Mouse (Mus musculus) liver, embryonic 11.5 days (tissue): ENCODE measurements around the gene Baz2a. TPM values are rescaled to one million over a fixed set of nuclear protein-coding genes. Genes with fewer than 3 reads are reported as not detected.
A peak's percentile ranks its signal among the peaks of the same experiment; 100 is the strongest.

Source experiments
- ATAC-seq: fragments of 200-750 bp; cut with Nextera tagmentation; replicated peaks from 2 replicates; pipeline ENCODE4 v1.8.0; 2017; ENCODE audit warnings: moderate number of reproducible peaks, mild to moderate bottlenecking, moderate TSS enrichment, moderate library complexity; ENCODE audit not compliant: low FRiP score
- DNase-seq: peaks from one replicate; pipeline ENCODE4 v3.0.0-alpha.2; 2017; ENCODE audit warnings: low spot score
- H3K27ac ChIP-seq: fragments of 300-500 bp; sonication (generic); 2 replicates; pipeline ENCODE4 v1.5.1; 2014; ENCODE audit warnings: mild to moderate bottlenecking, low read depth, low read length, control low read depth
- H3K27me3 ChIP-seq: fragments of 300-500 bp; sonication (generic); replicated peaks from 2 replicates; pipeline ENCODE4 v1.6.1; 2014; ENCODE audit warnings: low read length, mixed read lengths; ENCODE audit not compliant: control insufficient read depth, insufficient read depth
- H3K36me3 ChIP-seq: fragments of 300-500 bp; sonication (generic); 2 replicates; pipeline ENCODE4 v1.6.1; 2014; ENCODE audit warnings: mild to moderate bottlenecking, low read length, moderate library complexity, mixed read lengths; ENCODE audit not compliant: control insufficient read depth, insufficient read depth
- H3K4me1 ChIP-seq: fragments of 300-500 bp; sonication (generic); replicated peaks from 2 replicates; pipeline ENCODE4 v1.6.1; 2014; ENCODE audit warnings: low read length, mixed read lengths; ENCODE audit not compliant: control insufficient read depth, insufficient read depth
- H3K4me2 ChIP-seq: fragments of 300-500 bp; sonication (generic); 2 replicates; pipeline ENCODE4 v1.6.1; 2014; ENCODE audit warnings: mild to moderate bottlenecking, control low read depth, moderate library complexity
- H3K4me3 ChIP-seq: fragments of 300-500 bp; sonication (generic); 2 replicates; pipeline ENCODE4 v1.5.1; 2014; ENCODE audit warnings: low read depth, low read length, control low read depth
- H3K9ac ChIP-seq: fragments of 300-500 bp; sonication (generic); 2 replicates; pipeline ENCODE4 v1.6.1; 2014; ENCODE audit warnings: low read depth, low read length, control low read depth
- H3K9me3 ChIP-seq: fragments of 300-500 bp; sonication (generic); 2 replicates; pipeline ENCODE4 v1.6.1; 2016; ENCODE audit warnings: low read length, inconsistent platforms, mixed read lengths; ENCODE audit not compliant: control insufficient read depth
- WGBS: fragments of 180-500 bp; shearing (Covaris S2); extraction: QIAGEN DNeasy Blood & Tissue Kit; methylation state at CpG from one replicate; pipeline ENCODE4 v1.1.7; 2014; 5-methylcytosine and 5-hydroxymethylcytosine counted together
- polyA plus RNA-seq: library from polyadenylated mRNA; unstranded; fragments of >200 nt; fragmentation: Nextera tagmentation; extraction: Ambion mirVana; gene quantifications from 2 replicates; pipeline ENCODE4 v1.2.1, GENCODE M21; 2014

Gene Baz2a
- 11.1 and 13.0 TPM in 2 replicates for polyA plus RNA-seq

DNA sequence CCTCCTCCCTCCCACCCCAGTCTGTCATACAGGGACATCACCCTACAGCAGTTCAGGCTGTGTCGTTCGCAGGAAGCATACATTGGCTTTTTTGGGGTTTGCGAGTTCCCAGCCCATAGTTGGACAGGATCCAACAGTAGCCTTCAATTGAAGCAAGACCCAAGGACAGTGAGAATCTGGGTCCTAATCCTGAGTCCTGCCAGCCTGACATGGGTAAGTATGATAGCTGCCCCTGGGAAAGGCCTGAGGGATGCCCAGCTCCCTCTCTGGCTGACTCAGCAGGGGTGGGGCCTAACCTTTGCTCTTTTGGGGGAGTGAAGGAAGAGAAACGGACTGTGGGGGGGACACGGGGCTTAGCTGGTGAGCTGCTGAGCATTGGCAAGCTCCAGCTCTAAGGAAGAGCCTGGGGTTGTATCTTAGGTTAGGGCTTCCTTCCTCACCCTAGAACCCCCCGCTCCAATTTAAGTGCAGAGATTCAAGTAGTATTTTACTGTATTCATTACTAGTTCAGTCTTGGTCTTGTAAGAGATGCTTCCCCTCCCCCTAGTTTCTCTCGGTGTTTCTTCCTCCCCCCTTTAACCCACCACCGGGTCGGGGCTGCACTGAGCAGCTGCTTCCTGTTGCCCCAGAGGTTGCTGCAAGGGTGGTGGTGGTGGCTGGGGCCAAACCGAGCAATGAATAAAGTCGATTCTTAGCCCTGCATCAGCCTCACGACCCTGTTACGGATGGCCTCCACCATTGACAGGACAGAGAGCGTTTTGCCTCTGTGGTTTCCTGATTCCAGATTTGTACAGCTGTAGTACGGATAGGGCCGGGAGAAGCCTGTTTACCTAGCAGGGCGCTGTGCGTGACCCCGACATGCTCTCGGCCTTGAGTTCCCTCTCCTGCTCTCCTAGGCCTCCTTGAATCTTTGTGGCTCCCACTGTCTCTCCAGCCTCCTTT is at the start of gene Baz2a:
Baz2a (plus strand) TSS at position 14 of the 942 bp plus-strand sequence.
- Histone ChIP-seq H3K27ac (peak within 1 kb of the TSS; percentile 91), H3K4me3 (peak within 1 kb of the TSS; percentile 88), H3K9ac (peak within 1 kb of the TSS; percentile 76), H3K27me3 (no peaks in the 10 kb centered on the region), H3K4me2 (peak within 1 kb of the TSS; percentile 98), H3K9me3 (no peaks in the 10 kb centered on the region), H3K36me3 (peaks cover 28% of the 10 kb centered on the region), H3K4me1 (peaks cover 57% of the 10 kb centered on the region)
- DNase-seq: peak; percentile 76
- peak; percentile 32 for ATAC-seq
- 2% methylated on average over 20 of the region's 20 CpGs for WGBS

DNA sequence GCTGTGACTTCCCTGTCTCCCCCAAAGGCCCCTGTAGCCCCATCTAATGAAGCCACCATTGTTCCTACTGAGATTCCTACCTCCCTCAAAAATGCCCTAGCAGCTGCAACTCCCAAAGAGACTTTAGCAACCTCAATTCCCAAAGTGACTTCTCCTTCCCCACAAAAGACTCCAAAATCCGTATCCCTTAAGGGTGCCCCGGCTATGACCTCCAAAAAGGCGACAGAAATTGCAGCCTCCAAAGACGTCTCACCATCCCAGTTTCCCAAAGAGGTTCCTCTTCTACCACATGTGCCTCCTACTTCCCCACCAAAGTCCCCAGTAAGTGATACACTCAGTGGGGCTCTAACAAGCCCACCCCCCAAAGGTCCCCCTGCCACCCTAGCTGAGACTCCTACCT is 49.7 kb upstream of the Baz2a start:
- Histone ChIP-seq H3K4me1 (peaks cover 29% of the 10 kb centered on the region), H3K9me3 (no peaks in the 10 kb centered on the region), H3K9ac (no peak overlapping the region), H3K4me2 (no peak overlapping the region), H3K27ac (no peak overlapping the region), H3K36me3 (peaks cover 58% of the 10 kb centered on the region), H3K4me3 (no peak overlapping the region), H3K27me3 (no peaks in the 10 kb centered on the region)
- no peak for ATAC-seq
- WGBS: 81% methylated on average over 4 of the region's 4 CpGs
- no peak for DNase-seq

DNA sequence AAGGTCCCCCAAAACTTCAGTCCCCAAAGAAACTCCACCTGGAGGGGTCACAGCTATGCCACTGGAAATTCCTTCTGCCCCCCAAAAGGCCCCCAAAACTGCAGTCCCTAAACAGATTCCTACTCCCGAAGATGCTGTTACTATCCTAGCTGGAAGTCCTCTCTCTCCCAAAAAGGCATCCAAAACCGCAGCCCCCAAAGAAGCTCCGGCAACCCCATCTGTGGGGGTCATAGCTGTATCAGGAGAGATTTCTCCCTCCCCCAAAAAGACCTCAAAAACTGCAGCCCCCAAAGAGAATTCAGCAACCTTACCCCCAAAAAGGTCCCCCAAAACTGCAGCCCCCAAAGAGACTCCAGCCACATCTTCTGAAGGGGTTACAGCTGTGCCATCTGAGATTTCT is 48.9 kb upstream of the Baz2a start:
- no peak for ATAC-seq
- H3K9ac ChIP-seq: no peak overlapping the region
- no peak overlapping the region for H3K27ac ChIP-seq

DNA sequence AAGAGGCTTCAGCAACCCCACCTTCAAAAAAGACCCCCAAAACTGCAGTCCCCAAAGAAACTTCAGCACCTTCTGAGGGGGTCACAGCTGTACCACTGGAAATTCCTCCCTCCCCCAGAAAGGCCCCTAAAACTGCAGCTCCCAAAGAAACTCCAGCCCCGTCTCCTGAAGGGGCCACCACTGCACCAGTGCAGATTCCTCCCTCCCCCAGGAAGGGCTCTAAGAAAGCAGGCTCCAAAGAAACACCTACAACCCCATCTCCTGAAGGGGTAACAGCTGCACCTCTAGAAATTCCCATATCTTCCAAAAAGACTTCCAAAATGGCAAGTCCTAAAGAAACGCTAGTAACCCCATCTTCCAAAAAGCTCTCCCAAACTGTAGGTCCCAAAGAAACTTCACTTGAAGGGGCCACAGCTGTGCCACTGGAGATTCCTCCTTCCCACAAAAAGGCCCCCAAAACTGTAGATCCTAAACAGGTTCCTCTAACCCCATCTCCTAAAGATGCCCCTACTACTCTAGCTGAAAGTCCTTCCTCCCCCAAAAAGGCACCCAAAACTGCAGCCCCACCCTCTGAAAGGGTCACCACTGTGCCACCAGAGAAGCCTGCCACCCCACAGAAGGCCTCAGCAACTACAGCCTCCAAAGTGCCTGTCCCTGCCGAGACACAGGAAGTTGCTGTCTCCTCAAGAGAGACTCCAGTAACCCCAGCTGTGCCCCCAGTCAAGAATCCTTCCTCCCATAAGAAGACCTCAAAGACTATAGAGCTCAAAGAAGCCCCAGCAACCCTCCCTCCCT is 48.1 kb upstream of the Baz2a start:
- Histone ChIP-seq H3K36me3 (peaks cover 68% of the 10 kb centered on the region), H3K9ac (0 out of 2 replicates have a peak overlapping the region, but pooled peaks have one; percentile 1), H3K9me3 (no peaks in the 10 kb centered on the region), H3K4me1 (peaks cover 17% of the 10 kb centered on the region), H3K27me3 (no peaks in the 10 kb centered on the region), H3K4me3 (no peak overlapping the region), H3K4me2 (no peak overlapping the region), H3K27ac (no peak overlapping the region)
- no peak for DNase-seq
- WGBS: 67% methylated on average over 3 of the region's 3 CpGs
- no peak for ATAC-seq

More for the DNA sequence above, 48.9 kb upstream of the Baz2a start:
- Histone ChIP-seq H3K4me3 (no peak overlapping the region), H3K36me3 (peaks cover 62% of the 10 kb centered on the region), H3K27me3 (no peaks in the 10 kb centered on the region), H3K4me2 (no peak overlapping the region), H3K4me1 (peaks cover 22% of the 10 kb centered on the region), H3K9me3 (no peaks in the 10 kb centered on the region)
- 91% methylated on average over 3 of the region's 3 CpGs for WGBS
- DNase-seq: no peak

DNA sequence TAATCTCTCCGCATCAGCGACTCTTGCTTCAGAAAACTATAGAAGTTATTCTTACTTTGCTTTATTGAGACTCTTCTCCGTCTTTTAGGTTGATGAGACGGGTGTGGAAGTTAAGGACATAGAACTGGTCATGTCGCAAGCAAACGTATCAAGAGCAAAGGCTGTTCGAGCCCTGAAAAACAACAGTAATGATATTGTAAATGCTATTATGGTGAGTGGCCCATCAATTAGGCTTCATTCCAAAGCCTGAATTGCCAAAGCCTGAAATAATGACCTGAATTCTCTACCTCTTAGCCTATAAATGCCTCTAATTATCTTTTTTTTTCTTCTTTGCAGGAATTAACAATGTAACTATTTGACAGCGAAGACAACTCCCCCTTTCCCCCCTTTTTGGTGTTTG is 43.2 kb upstream of the Baz2a start:
- no peak for ATAC-seq

DNA sequence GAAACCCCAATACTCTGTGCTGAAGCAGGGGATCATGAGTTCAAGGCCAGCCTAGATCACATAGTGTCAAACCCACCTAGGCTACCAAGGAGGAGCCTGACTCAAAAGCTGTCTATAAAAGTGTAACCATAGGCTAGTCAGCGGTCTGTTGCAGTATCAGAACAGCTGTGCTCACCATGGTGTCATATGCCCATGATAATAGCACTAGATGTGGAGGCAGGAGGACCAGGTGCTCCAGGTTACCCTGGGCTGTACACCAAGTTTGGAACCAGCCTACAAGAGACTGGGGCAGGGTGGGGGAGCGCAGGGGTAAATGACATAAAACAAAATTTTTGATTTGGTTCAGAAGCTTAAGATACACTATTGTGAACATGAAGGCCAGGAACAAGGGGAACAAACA is 41.6 kb upstream of the Baz2a start:
- H3K36me3 ChIP-seq: peaks cover 37% of the 10 kb centered on the region
- no peaks in the 10 kb centered on the region for H3K27me3 ChIP-seq
- no peak overlapping the region for H3K4me3 ChIP-seq

More for the DNA sequence above, 43.2 kb upstream of the Baz2a start:
- H3K4me1 ChIP-seq: peaks cover 3% of the 10 kb centered on the region
- no peaks in the 10 kb centered on the region for H3K9me3 ChIP-seq
- WGBS: 94% methylated on average over 8 of the region's 8 CpGs
- peaks cover 52% of the 10 kb centered on the region for H3K36me3 ChIP-seq
- no peak overlapping the region for H3K9ac ChIP-seq
- DNase-seq: no peak
- H3K4me2 ChIP-seq: no peak overlapping the region
- H3K27me3 ChIP-seq: no peaks in the 10 kb centered on the region
- H3K4me3 ChIP-seq: no peak overlapping the region
- no peak overlapping the region for H3K27ac ChIP-seq

DNA sequence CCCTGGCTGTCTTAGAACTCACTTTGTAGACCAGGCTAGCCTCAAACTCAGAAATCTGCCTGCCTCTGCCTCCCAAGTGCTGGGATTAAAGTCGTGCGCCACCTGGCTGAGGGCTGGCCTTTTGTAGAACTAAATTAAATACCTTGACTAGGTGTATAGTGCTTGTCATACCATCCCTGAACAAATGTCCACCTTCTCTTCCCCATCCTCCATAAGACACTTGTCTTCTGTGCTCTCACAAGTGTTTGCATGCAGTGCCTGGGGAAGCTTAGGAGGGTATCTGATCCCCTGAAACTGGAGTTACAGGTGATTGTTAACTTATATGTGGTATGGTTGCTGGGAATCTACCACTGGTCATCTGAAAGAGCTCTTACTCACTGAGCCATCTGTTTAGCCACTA is 41.0 kb upstream of the Baz2a start:
- Histone ChIP-seq H3K36me3 (peaks cover 33% of the 10 kb centered on the region), H3K27me3 (no peaks in the 10 kb centered on the region), H3K4me2 (no peak overlapping the region), H3K4me3 (no peak overlapping the region), H3K27ac (no peak overlapping the region), H3K9me3 (no peaks in the 10 kb centered on the region), H3K4me1 (no peaks in the 10 kb centered on the region), H3K9ac (no peak overlapping the region)
- no peak for ATAC-seq
- WGBS: 90% methylated on average over 2 of the region's 2 CpGs
- no peak for DNase-seq

More for the DNA sequence above, 41.6 kb upstream of the Baz2a start:
- ATAC-seq: 0 out of 2 replicates have a peak, but pooled peaks have one; percentile 24
- Histone ChIP-seq H3K9me3 (no peaks in the 10 kb centered on the region), H3K4me1 (no peaks in the 10 kb centered on the region; the same call in 1 of the 2 replicates), H3K27ac (no peak overlapping the region), H3K9ac (no peak overlapping the region), H3K4me2 (no peak overlapping the region)
- DNase-seq: no peak
- WGBS: 92% methylated on average over 2 of the region's 2 CpGs

DNA sequence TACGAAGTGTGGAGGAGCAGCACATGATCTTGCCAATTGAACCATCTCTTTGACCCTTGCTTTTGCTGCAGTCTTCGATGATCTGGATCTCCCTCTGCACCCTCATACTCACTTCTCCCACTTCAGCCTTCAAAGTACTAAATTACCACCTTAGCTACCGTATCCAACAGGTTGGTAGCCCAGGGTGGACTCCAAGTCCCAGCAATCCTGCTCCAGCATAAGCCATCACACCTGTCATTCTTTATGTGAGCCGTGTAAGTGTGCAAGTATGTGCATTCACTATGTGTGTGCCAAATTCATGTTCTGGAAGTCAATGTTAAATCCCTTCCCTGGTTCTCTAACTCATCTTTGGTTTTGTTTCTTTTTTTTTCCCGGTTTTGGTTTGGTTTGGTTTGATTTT is 39.8 kb upstream of the Baz2a start:
- Histone ChIP-seq H3K27me3 (no peaks in the 10 kb centered on the region), H3K4me3 (no peak overlapping the region), H3K4me2 (no peak overlapping the region), H3K36me3 (peaks cover 24% of the 10 kb centered on the region), H3K4me1 (no peaks in the 10 kb centered on the region), H3K9ac (no peak overlapping the region), H3K9me3 (no peaks in the 10 kb centered on the region), H3K27ac (no peak overlapping the region)
- 91% methylated on average over 5 of the region's 5 CpGs for WGBS
- DNase-seq (no peak), ATAC-seq (no peak)
